Mouse (Mus musculus) heart, embryonic 13.5 days (tissue): Measurements from ENCODE around the gene Tdgf1. TPM values are rescaled to one million over a fixed set of nuclear protein-coding genes. Genes with fewer than 3 reads are reported as not detected.

Experiments used
- ATAC-seq: fragments of 200-750 bp; cut with Nextera tagmentation; 2 replicates; pipeline ENCODE4 v1.8.0; 2017; ENCODE audit warnings: moderate TSS enrichment; ENCODE audit not compliant: insufficient number of reproducible peaks, low FRiP score, low TSS enrichment; ENCODE audit errors: extremely low read depth
- H3K27ac ChIP-seq: fragments of 300-500 bp; sonication (generic); replicated peaks from 2 replicates; pipeline ENCODE4 v1.5.1; 2015; ENCODE audit warnings: moderate library complexity, mild to moderate bottlenecking, inconsistent platforms
- H3K27me3 ChIP-seq: fragments of 300-500 bp; sonication (generic); replicated peaks from 2 replicates; pipeline ENCODE4 v1.6.1; 2015; ENCODE audit warnings: mild to moderate bottlenecking, inconsistent platforms
- H3K36me3 ChIP-seq: fragments of 300-500 bp; sonication (generic); 2 replicates; pipeline ENCODE4 v1.6.1; 2015; ENCODE audit warnings: mild to moderate bottlenecking, inconsistent platforms
- H3K4me1 ChIP-seq: fragments of 300-500 bp; sonication (generic); 2 replicates; pipeline ENCODE4 v1.6.1; 2015; ENCODE audit warnings: inconsistent platforms
- H3K4me2 ChIP-seq: fragments of 300-500 bp; sonication (generic); 2 replicates; pipeline ENCODE4 v1.6.1; 2015; ENCODE audit warnings: inconsistent platforms, mild to moderate bottlenecking, moderate library complexity
- H3K4me3 ChIP-seq: fragments of 300-500 bp; sonication (generic); 2 replicates; pipeline ENCODE4 v1.5.1; 2015; ENCODE audit warnings: moderate library complexity, mild to moderate bottlenecking, inconsistent platforms
- H3K9ac ChIP-seq: fragments of 300-500 bp; sonication (generic); 2 replicates; pipeline ENCODE4 v1.6.1; 2015; ENCODE audit warnings: inconsistent platforms, mild to moderate bottlenecking, moderate library complexity
- H3K9me3 ChIP-seq: fragments of 300-500 bp; sonication (generic); 2 replicates; pipeline ENCODE4 v1.6.1; 2016; ENCODE audit warnings: inconsistent platforms
- WGBS: fragments of 180-500 bp; shearing (Covaris S2); methylation state at CpG from one replicate; pipeline ENCODE4 v1.1.7; 2015; ENCODE audit warnings: mixed read lengths; 5-methylcytosine and 5-hydroxymethylcytosine counted together
- polyA plus RNA-seq: library from polyadenylated mRNA; unstranded; fragments of >200 nt; fragmentation: Nextera tagmentation; extraction: Ambion mirVana; gene quantifications from 2 replicates; pipeline ENCODE4 v1.2.1, GENCODE M21; 2015

Tdgf1 gene
- polyA plus RNA-seq, 1 experiment from 2014 or later = not detected

GRCm38 (mm10) chr9:110979411-110979810, 33.5 kb upstream of the Tdgf1 start:
- WGBS = 90% methylated on average over 11 of the region's 11 CpGs
- no peak for ATAC-seq
- H3K4me2 ChIP-seq = no peak overlapping the region
- no peaks in the 10 kb centered on the region for H3K9me3 ChIP-seq
- H3K27ac ChIP-seq = no peak overlapping the region
- H3K4me1 ChIP-seq = no peaks in the 10 kb centered on the region
- no peak overlapping the region for H3K9ac ChIP-seq
- no peak overlapping the region for H3K4me3 ChIP-seq
- no peaks in the 10 kb centered on the region for H3K36me3 ChIP-seq
- no peaks in the 10 kb centered on the region for H3K27me3 ChIP-seq

- Histone ChIP-seq H3K36me3 (no peaks in the 10 kb centered on the region), H3K27me3 (no peaks in the 10 kb centered on the region), H3K9me3 (no peaks in the 10 kb centered on the region), H3K27ac (no peak overlapping the region), H3K9ac (no peak overlapping the region), H3K4me2 (no peak overlapping the region), H3K4me1 (peaks cover 8% of the 10 kb centered on the region), H3K4me3 (no peak overlapping the region)
- WGBS = 57% methylated on average over 2 of the region's 2 CpGs
- ATAC-seq = no peak
These were observed 19.9 kb upstream of the Tdgf1 start for GRCm38 (mm10) chr9:110965910-110966231.

GRCm38 (mm10) chr9:110965062-110965909, 19.3 kb upstream of the Tdgf1 start:
- H3K9me3 ChIP-seq = no peaks in the 10 kb centered on the region
- peaks cover 8% of the 10 kb centered on the region for H3K4me1 ChIP-seq
- WGBS = 85% methylated on average over 22 of the region's 22 CpGs
- ATAC-seq = no peak
- no peaks in the 10 kb centered on the region for H3K27me3 ChIP-seq
- no peak overlapping the region for H3K27ac ChIP-seq
- no peak overlapping the region for H3K4me2 ChIP-seq
- H3K4me3 ChIP-seq = no peak overlapping the region
- no peak overlapping the region for H3K9ac ChIP-seq
- H3K36me3 ChIP-seq = no peaks in the 10 kb centered on the region

- H3K36me3 ChIP-seq = no peaks in the 10 kb centered on the region
- no peaks in the 10 kb centered on the region for H3K27me3 ChIP-seq
- H3K9ac ChIP-seq = no peak overlapping the region
- H3K4me1 ChIP-seq = peaks cover 8% of the 10 kb centered on the region
- no peaks in the 10 kb centered on the region for H3K9me3 ChIP-seq
- H3K27ac ChIP-seq = no peak overlapping the region
- no peak for ATAC-seq
- WGBS = 72% methylated on average over 8 of the region's 8 CpGs
- H3K4me2 ChIP-seq = no peak overlapping the region
- no peak overlapping the region for H3K4me3 ChIP-seq
These were observed 17.7 kb upstream of the Tdgf1 start for GRCm38 (mm10) chr9:110963566-110964115.

- Histone ChIP-seq H3K4me2 (no peak overlapping the region), H3K36me3 (no peaks in the 10 kb centered on the region), H3K27me3 (peaks cover 2% of the 10 kb centered on the region; the same call in 1 of the 2 replicates), H3K4me3 (no peak overlapping the region), H3K9ac (no peak overlapping the region), H3K27ac (no peak overlapping the region), H3K4me1 (peaks cover 8% of the 10 kb centered on the region), H3K9me3 (no peaks in the 10 kb centered on the region)
- no peak for ATAC-seq
- WGBS = 98% methylated on average over 8 of the region's 8 CpGs
These were observed 15.4 kb upstream of the Tdgf1 start for GRCm38 (mm10) chr9:110961386-110961785.

- Histone ChIP-seq H3K4me1 (peaks cover 8% of the 10 kb centered on the region), H3K4me3 (no peak overlapping the region), H3K9ac (no peak overlapping the region), H3K4me2 (no peak overlapping the region), H3K9me3 (no peaks in the 10 kb centered on the region), H3K27ac (no peak overlapping the region), H3K27me3 (peaks cover 10% of the 10 kb centered on the region; the same call in 1 of the 2 replicates), H3K36me3 (no peaks in the 10 kb centered on the region)
- 75% methylated on average over 13 of the region's 13 CpGs for WGBS
- ATAC-seq = no peak
These were observed 14.5 kb upstream of the Tdgf1 start for GRCm38 (mm10) chr9:110960230-110961149.

- Histone ChIP-seq H3K4me1 (peaks cover 8% of the 10 kb centered on the region), H3K27me3 (peaks cover 18% of the 10 kb centered on the region), H3K4me2 (no peak overlapping the region), H3K9ac (no peak overlapping the region), H3K9me3 (no peaks in the 10 kb centered on the region), H3K27ac (no peak overlapping the region), H3K4me3 (no peak overlapping the region), H3K36me3 (no peaks in the 10 kb centered on the region)
- ATAC-seq = no peak
- 77% methylated on average over 5 of the region's 5 CpGs for WGBS
These were observed 13.7 kb upstream of the Tdgf1 start for GRCm38 (mm10) chr9:110959669-110960068.

GRCm38 (mm10) chr9:110955962-110956361, 10.0 kb upstream of the Tdgf1 start:
- WGBS = 71% methylated on average over 6 of the region's 6 CpGs
- H3K4me2 ChIP-seq = no peak overlapping the region
- ATAC-seq = no peak

GRCm38 (mm10) chr9:110954681-110955445, 8.9 kb upstream of the Tdgf1 start:
- Histone ChIP-seq H3K4me3 (no peak overlapping the region), H3K27me3 (peaks cover 26% of the 10 kb centered on the region), H3K9me3 (no peaks in the 10 kb centered on the region), H3K4me2 (0 out of 2 replicates have a peak overlapping the region, but pooled peaks have one; percentile 97), H3K27ac (no peak overlapping the region), H3K4me1 (peaks cover 22% of the 10 kb centered on the region), H3K36me3 (no peaks in the 10 kb centered on the region), H3K9ac (no peak overlapping the region)
- no peak for ATAC-seq
- WGBS = 38% methylated on average over 2 of the region's 2 CpGs

More at GRCm38 (mm10) chr9:110955962-110956361, 10.0 kb upstream of the Tdgf1 start:
- Histone ChIP-seq H3K27ac (no peak overlapping the region), H3K27me3 (peaks cover 26% of the 10 kb centered on the region), H3K4me3 (no peak overlapping the region), H3K9me3 (no peaks in the 10 kb centered on the region), H3K4me1 (peaks cover 22% of the 10 kb centered on the region), H3K9ac (no peak overlapping the region), H3K36me3 (no peaks in the 10 kb centered on the region)

- H3K27me3 ChIP-seq = peaks cover 26% of the 10 kb centered on the region
- H3K36me3 ChIP-seq = no peaks in the 10 kb centered on the region
- H3K4me1 ChIP-seq = peaks cover 27% of the 10 kb centered on the region
- peak overlapping the region; percentile 60 for H3K4me3 ChIP-seq
- peak overlapping the region; percentile 97 for H3K4me2 ChIP-seq
- peak overlapping the region; percentile 80 for H3K9ac ChIP-seq
- no peaks in the 10 kb centered on the region for H3K9me3 ChIP-seq
- under 1% methylated on average over 44 of the region's 44 CpGs for WGBS
- peak overlapping the region; percentile 76 for H3K27ac ChIP-seq
- 0 out of 2 replicates have a peak, but pooled peaks have one; percentile 4 for ATAC-seq
These were observed 7.8 kb upstream of the Tdgf1 start for GRCm38 (mm10) chr9:110953550-110954461.
